Mouse (Mus musculus) T-helper 1 cell (primary cell): ENCODE data around the gene Sfta2.

Experiments
- in situ Hi-C: fragments of 300-600 bp; cut with MboI, MseI; formaldehyde crosslinking; loops from one replicate; pipeline ENCODE4 v1.15.1; 2025; ENCODE audit warnings: high pct_unique_total_duplicates

The Sfta2 gene

GRCm38 (mm10) chr17:35592131-35592530 lies 9.2 kb upstream of the Sfta2 start:
- in situ Hi-C loops = no loop called here

DNA sequence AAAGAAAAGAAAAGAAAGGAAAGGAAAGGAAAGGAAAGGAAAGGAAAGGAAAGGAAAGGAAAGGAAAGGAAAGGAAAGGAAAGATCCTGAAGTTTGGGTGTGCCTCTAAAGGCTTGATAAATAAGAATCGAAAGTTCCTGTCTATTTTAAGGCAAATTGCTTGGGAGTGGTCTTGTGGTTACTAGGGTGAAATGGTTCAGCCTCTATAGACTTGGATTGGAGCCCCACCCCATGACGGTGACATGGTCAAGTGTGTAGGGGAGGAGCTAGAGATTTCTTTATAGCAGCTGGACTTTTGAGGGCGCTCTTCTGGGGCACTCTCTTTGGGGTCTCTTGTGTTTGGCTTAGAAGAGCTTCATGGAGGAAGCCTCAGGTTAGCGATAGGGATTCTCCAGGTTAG lies 7.6 kb upstream of the Sfta2 start:
- in situ Hi-C loops = no loop called here

GRCm38 (mm10) chr17:35594456-35594855 lies 6.9 kb upstream of the Sfta2 start:
- in situ Hi-C loops = no loop called here

DNA sequence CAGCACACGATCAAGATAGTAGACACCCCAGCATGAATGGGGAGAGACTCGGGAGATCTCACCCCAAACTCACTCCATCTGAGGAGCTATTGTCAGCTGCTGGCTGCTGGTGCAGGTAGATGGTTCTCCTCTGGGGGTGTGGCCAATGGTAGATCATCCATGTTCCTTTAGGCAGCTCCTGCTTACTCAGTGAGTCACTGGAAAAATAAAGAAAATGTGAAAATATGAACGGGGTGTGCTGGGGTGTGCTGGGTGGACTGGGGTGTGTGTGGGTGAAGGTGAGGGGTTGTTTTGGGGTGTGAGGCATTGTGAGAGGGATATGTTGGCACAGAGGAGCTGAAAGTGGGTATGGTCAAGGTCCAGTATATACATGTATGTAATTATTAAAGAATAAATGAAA lies 4.0 kb upstream of the Sfta2 start:
- in situ Hi-C loops = no loop called here

GRCm38 (mm10) chr17:35601736-35602354 lies 496 bp downstream of the Sfta2 start:
- in situ Hi-C loops = no loop called here

GRCm38 (mm10) chr17:35617127-35617526 lies 15.8 kb downstream of the Sfta2 start:
- in situ Hi-C loops = no loop called here

- in situ Hi-C loops = no loop called here
Observed at GRCm38 (mm10) chr17:35626537-35626936, 25.2 kb downstream of the Sfta2 start, which contains the start of gene Gm9573. Gene Gm9573 (minus strand): TSS chr17:35626637.

- in situ Hi-C loops = loop anchor here (5.0 kb wide), 1 partner anchor 93 kb away; no protein-coding TSS in a partner anchor
Observed at GRCm38 (mm10) chr17:35633992-35634391, 32.6 kb downstream of the Sfta2 start.

- in situ Hi-C loops = no loop called here
Observed at GRCm38 (mm10) chr17:35635202-35635601, 33.9 kb downstream of the Sfta2 start.

DNA sequence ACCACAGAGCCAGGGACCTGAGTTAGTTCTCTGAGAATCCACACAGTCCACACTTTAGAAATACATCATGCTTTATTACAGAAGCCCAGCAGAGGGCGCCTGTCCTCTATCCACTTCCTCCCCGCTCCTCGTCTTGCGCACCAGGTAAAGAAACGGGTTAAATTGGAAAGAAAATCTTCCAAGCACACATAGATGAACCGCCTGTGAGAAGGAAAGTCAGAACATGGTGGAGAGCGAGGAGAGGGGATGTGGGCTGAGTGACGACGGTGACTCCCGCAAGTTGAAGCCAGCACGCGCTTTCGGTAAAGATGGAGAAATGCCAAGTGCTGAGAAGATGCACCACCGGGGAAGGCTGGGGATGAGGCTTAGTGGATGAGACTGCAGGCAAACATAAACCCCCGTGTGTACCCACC lies 34.4 kb downstream of the Sfta2 start:
- in situ Hi-C loops = no loop called here

DNA sequence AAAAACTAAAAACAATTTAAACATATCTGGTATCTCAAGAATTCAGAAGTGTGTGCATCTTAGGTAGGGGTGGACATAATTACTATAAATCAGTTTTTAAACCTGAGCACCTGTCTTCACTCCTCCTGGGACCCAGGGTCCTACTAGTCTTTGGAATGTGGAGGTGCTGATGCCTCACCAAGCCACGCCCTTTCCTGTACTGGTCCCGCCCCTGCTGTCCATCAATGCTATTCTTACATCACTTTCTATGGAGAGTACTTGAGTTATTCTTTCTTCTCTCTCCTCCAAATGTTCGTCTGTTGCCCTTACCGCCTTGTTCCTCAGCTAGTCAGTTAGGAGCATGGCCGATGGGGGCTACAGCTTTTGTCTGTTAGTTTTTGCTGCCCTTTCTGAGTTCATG lies 35.0 kb downstream of the Sfta2 start:
- in situ Hi-C loops = no loop called here

DNA sequence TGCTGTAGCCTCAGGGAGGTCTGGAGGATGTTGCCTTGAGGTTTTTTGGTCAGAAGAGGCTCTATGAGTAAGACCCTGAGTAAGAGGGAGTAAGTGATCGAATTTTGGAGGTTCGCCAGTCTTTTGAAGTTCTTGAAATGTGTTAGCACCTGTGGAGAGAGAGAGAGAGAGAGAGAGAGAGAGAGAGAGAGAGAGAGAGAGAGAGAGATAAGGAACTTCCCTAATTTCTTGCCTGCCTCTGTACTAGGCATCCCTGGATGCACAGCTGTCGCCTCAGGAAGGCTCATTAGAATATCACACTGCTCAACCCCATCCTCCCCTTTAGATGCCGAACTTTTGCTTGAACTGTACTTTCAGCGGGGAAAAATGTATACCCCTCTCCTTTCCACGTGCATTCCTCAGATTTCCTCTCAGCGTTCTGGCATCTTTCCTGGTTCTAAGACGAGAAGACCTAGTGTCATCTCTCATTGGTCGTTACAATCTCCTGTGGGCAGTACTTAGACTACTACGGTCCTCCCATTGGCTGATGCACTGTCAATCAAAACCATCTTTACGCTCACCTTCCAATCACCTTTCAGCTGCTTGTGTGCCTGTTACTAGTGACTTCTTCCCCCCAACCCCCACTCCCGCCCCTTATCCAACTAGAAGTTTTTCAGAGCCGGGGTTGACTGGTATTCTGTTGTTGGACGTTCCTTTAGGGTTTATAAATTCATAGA lies 37.3 kb downstream of the Sfta2 start:
- in situ Hi-C loops = no loop called here

DNA sequence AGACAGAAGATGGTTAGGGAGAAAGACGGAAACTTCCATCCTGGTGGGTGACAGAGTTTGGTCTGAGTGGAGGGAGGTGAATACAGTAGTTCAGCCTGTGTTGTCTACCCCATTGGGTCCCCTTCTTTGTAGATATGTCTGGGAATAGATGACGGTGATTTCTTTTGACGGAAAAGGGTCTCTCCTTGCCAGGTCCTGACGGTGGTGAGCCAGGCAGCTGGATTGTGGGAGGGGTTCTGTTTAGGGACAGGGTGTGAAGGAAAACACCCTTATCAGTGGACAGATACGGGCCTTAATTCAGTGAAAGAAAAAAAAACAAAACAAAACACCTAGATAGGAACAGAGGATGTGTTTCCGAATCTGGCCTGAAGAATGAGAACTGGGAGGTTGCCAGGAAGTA lies 38.0 kb downstream of the Sfta2 start:
- in situ Hi-C loops = no loop called here

DNA sequence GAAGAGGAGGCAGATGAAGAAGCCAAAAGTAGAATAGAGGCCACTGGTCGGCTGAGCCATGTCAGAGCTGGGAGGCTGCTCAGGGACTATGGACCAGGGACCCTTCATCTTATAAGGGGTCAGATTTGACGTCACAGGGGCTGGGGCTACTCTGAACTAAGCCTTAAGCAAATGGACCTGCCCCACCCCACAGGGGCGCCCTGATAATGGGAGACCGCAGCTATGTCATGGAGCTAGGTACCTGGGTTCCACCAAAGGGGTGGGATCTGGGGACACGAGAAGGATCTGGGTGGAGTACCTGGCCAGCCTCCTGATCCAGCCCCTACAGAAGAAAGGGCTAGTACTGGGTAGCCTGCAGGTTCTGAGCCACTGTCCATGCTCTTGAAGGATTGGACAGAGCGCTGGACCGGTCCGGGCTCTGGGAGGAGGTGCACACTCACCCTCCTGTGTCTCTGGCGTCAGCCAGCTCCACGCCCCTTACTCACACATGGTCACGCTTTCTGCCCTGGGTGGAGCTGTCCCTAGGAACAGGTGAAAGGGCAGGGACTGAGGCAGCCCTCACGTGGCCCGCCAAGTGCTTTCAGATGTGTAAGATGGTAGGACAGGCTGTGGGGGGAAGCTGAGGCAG lies 42.4 kb downstream of the Sfta2 start, which contains the start of gene Mucl3:
TSS of gene Mucl3 (minus strand) at position 87 of the 628 bp plus-strand sequence.
- in situ Hi-C loops = no loop called here

DNA sequence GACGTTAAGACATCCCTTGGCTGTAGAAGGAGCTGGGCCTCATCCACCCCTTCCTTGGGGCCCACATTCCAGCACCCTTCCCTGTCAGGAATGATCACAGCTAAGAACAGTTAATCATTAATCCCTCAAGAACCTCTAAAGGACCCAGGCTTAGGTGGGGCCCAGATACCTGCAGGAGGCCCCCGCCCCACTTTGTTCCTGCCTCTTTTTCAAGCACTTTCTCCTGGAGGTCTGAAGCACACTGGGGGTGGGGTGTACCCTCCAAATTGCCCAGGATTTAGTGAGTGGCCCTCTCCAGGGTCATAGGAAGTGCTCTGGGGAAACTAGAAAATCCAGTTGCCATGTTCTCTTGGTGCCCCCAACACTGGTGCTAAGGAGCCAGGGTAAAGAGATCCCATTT lies 48.1 kb downstream of the Sfta2 start:
- in situ Hi-C loops = no loop called here

DNA sequence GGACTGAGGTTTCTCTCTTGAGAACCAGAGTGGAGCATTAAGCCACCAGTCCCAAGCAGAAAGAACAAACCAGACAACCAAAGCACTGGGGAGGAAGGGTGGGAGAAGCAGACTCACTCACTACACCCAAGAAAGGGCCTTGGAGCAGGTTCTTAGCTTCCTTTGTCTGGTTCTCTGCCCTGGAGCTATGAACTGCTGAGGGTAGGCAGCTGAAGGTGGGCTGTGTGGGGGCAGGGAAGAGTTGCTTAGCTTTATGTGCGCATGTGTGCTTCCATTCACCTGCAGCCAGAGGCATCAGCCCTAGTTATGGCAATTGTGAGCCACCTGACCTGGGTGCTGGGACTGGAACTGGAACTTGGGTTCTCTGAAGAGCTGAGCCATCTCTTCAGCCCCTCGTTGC lies 51.7 kb downstream of the Sfta2 start:
- in situ Hi-C loops = no loop called here

- in situ Hi-C loops = no loop called here
Observed at GRCm38 (mm10) chr17:35665957-35666515, 64.7 kb downstream of the Sfta2 start.

DNA sequence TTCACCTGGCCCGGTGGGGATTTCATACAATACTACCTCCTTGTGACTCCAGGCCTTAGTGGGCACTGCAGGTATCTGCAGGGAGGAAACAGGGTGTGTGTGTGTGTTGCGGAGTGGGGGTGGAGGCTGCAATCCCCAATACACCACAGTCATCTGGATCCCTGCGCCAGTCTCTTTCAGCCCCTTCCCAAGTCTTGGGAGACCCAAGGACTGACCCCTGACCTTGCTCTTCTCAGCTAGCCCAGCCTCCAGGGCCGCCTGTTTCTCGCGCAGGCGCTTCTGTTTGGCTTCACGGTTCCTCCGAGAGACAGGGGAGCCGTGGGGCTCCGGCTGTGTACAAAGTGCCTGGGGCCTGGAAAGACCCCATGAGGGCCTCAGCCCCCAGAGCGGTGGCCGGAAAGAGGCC lies 65.5 kb downstream of the Sfta2 start:
- in situ Hi-C loops = no loop called here

DNA sequence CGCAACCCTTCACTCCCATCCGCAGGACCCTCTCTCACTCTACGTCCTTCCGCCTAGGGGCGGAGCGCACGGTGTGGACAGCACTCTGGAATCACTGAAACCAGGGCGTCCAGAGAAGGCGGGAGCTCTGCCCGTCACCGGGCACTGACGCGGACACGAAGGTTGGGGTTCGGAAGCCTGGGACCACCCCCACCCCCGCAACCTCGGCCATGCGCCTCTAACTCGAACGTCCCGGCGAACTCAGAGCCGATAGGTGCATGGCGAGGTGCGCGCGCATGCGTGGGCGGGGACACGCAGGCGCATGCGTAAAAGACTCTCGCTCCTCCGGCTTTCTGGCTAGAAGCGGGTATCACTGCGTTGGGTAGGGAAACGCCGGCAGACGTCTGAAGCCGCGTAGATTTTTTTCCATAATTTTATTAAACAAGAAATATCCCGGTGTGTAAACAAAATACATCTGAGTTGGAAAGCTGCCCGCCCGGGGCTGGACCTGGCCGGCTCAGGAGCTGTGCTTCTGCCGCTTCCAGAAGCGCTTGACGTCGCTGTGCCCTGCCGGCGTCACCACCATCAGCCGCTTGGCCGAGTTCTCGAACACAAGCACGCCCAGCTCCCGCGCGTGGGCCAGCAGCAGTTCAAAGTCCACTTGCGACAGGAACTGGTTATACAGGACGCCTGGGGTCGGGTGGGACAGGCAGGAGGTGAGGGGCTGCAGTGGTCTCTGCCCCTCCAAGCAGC lies 66.2 kb downstream of the Sfta2 start, which contains the start of gene Vars2:
TSS of gene Vars2 (minus strand) at position 259 of the 732 bp plus-strand sequence.
- in situ Hi-C loops = no loop called here

DNA sequence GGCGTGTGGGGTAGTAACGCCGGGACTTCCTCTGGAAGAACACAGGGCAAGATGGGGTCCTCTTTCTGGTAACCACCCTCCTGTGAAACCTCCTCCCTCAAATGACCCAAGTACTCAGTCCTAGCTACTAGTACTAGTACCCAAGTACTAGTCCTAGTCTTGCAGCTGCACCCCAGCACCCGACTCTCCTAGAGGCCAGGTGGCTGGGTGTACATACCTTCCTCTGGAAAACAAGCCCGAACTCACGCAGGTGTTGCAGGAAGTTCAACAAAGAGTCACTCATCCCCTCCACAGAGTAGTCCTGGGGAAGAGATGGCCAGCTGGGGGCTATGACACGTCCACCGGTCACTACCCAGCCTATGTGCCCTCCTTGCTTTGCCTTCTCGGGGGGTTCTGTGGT lies 68.4 kb downstream of the Sfta2 start:
- in situ Hi-C loops = no loop called here

- in situ Hi-C loops = no loop called here
Observed at GRCm38 (mm10) chr17:35671846-35672245, 70.5 kb downstream of the Sfta2 start.

DNA sequence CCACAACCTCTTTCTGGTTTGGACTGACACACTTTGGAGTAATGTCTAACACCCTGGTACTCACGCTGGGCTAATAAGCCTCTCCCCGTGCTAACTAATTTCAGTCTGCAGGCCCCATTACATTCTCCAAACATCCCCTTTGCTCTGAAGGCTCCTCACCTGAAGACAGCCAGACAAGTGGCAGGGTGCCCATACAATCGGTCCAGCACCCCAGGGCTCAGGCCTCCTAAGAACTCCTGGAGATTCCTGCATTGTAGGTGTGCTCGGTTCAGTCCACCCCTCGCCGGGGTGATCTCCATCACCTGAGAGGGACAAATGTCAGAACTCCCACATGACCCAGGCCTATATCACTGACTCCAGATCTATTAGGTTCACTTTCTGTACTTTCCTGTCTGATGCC lies 71.2 kb downstream of the Sfta2 start:
- in situ Hi-C loops = no loop called here
